Mouse (Mus musculus): ENCODE measurements around the gene Hras. TPM values are rescaled to one million over a fixed set of nuclear protein-coding genes. Genes with fewer than 3 reads are reported as not detected.
A peak's percentile ranks its signal among the peaks of the same experiment; 100 is the strongest.

Hras gene
- 100 to 1,000 TPM; 105 to 119 TPM for total RNA-seq (2021)

- DNase-seq: peak; percentile 99
These were observed at the start of gene Hras, which contains the start of gene Lrrc56 for GRCm38 (mm10) chr7:141193948-141194347. Gene Hras, minus strand, starts transcription at chr7:141194005. Gene Lrrc56, plus strand, starts transcription at chr7:141194157.

- no peak for DNase-seq
These were observed 37.7 kb upstream of the Hras start for GRCm38 (mm10) chr7:141231551-141231950.

GRCm38 (mm10) chr7:141231111-141231510 lies 37.3 kb upstream of the Hras start:
- DNase-seq: no peak

- no peak for DNase-seq
These were observed 36.8 kb upstream of the Hras start for GRCm38 (mm10) chr7:141230570-141230969.

GRCm38 (mm10) chr7:141229702-141230101 lies 35.9 kb upstream of the Hras start:
- DNase-seq: no peak

GRCm38 (mm10) chr7:141228279-141229067 lies 34.7 kb upstream of the Hras start, which contains the start of gene Phrf1:
Gene Phrf1, plus strand, starts transcription at chr7:141228784.
- peak; percentile 97 for DNase-seq

GRCm38 (mm10) chr7:141227796-141228195 lies 34.0 kb upstream of the Hras start:
- no peak for DNase-seq

GRCm38 (mm10) chr7:141226535-141226934 lies 32.7 kb upstream of the Hras start:
- no peak for DNase-seq

- no peak for DNase-seq
These were observed 29.0 kb upstream of the Hras start for GRCm38 (mm10) chr7:141222696-141223215.

- DNase-seq: no peak
These were observed 28.3 kb upstream of the Hras start for GRCm38 (mm10) chr7:141222126-141222467.

- peak; percentile 98 for DNase-seq
These were observed 27.7 kb upstream of the Hras start for GRCm38 (mm10) chr7:141221249-141222125.

- no peak for DNase-seq
These were observed 26.6 kb upstream of the Hras start for GRCm38 (mm10) chr7:141220377-141220776.

GRCm38 (mm10) chr7:141219558-141220099 lies 25.8 kb upstream of the Hras start:
- DNase-seq: no peak

- no peak for DNase-seq
These were observed 24.8 kb upstream of the Hras start for GRCm38 (mm10) chr7:141218557-141219133.

GRCm38 (mm10) chr7:141218141-141218540 lies 24.3 kb upstream of the Hras start:
- DNase-seq: no peak

GRCm38 (mm10) chr7:141217343-141218013 lies 23.7 kb upstream of the Hras start:
- no peak for DNase-seq

- no peak for DNase-seq
These were observed 23.1 kb upstream of the Hras start for GRCm38 (mm10) chr7:141216894-141217293.

- DNase-seq: peak; percentile 45
These were observed 22.3 kb upstream of the Hras start for GRCm38 (mm10) chr7:141215880-141216733.

GRCm38 (mm10) chr7:141215101-141215879 lies 21.5 kb upstream of the Hras start, which contains the start of gene Rassf7:
Gene Rassf7, plus strand, starts transcription at chr7:141215860.
- DNase-seq: peak; percentile 91

GRCm38 (mm10) chr7:141214310-141214709 lies 20.5 kb upstream of the Hras start:
- DNase-seq: no peak
